Mouse (Mus musculus) hindbrain, embryonic 16.5 days (tissue): ENCODE results near the gene Fggy. TPM values are rescaled to one million over a fixed set of nuclear protein-coding genes. Genes with fewer than 3 reads are reported as not detected.
A peak's percentile ranks its signal among the peaks of the same experiment; 100 is the strongest.

Experiments
- ATAC-seq: fragments of 200-750 bp; cut with Nextera tagmentation; 2 replicates; pipeline ENCODE4 v1.8.0; 2017; ENCODE audit warnings: moderate TSS enrichment, moderate library complexity
- H3K27ac ChIP-seq: fragments of 300-500 bp; sonication (generic); 2 replicates; pipeline ENCODE4 v1.5.1; 2014; ENCODE audit warnings: low read depth, mild to moderate bottlenecking, control low read depth, low read length, moderate library complexity
- H3K27me3 ChIP-seq: fragments of 300-500 bp; sonication (generic); replicated peaks from 2 replicates; pipeline ENCODE4 v1.6.1; 2014; ENCODE audit warnings: low read length; ENCODE audit not compliant: control insufficient read depth, insufficient read depth
- H3K36me3 ChIP-seq: fragments of 300-500 bp; sonication (generic); 2 replicates; pipeline ENCODE4 v1.6.1; 2014; ENCODE audit warnings: mild to moderate bottlenecking, low read length, moderate library complexity, mixed read lengths; ENCODE audit not compliant: control insufficient read depth, insufficient read depth
- H3K4me1 ChIP-seq: fragments of 300-500 bp; sonication (generic); 2 replicates; pipeline ENCODE4 v1.6.1; 2014; ENCODE audit warnings: low read depth, low read length; ENCODE audit not compliant: control insufficient read depth, insufficient read depth
- H3K4me2 ChIP-seq: fragments of 300-500 bp; sonication (generic); 2 replicates; pipeline ENCODE4 v1.6.1; 2014; ENCODE audit warnings: mild to moderate bottlenecking, low read length, control low read depth, moderate library complexity
- H3K4me3 ChIP-seq: fragments of 300-500 bp; sonication (generic); 2 replicates; pipeline ENCODE4 v1.5.1; 2014; ENCODE audit warnings: mild to moderate bottlenecking, low read length, control low read depth, moderate library complexity
- H3K9ac ChIP-seq: fragments of 300-500 bp; sonication (generic); 2 replicates; pipeline ENCODE4 v1.6.1; 2014; ENCODE audit warnings: low read depth, mild to moderate bottlenecking, control low read depth, low read length, moderate library complexity
- H3K9me3 ChIP-seq: fragments of 300-500 bp; sonication (generic); 2 replicates; pipeline ENCODE4 v1.6.1; 2014; ENCODE audit warnings: mild to moderate bottlenecking, low read length, moderate library complexity; ENCODE audit not compliant: control insufficient read depth
- WGBS: fragments of 180-500 bp; shearing (Covaris S2); extraction: QIAGEN DNeasy Blood & Tissue Kit; methylation state at CpG from one replicate; pipeline ENCODE4 v1.1.7; 2014; 5-methylcytosine and 5-hydroxymethylcytosine counted together
- polyA plus RNA-seq: library from polyadenylated mRNA; unstranded; fragments of >200 nt; fragmentation: Nextera tagmentation; extraction: Ambion mirVana; gene quantifications from 2 replicates; pipeline ENCODE4 v1.2.1, GENCODE M21; 2015

The Fggy gene
- 6.9 and 8.8 TPM in 2 replicates for polyA plus RNA-seq

DNA sequence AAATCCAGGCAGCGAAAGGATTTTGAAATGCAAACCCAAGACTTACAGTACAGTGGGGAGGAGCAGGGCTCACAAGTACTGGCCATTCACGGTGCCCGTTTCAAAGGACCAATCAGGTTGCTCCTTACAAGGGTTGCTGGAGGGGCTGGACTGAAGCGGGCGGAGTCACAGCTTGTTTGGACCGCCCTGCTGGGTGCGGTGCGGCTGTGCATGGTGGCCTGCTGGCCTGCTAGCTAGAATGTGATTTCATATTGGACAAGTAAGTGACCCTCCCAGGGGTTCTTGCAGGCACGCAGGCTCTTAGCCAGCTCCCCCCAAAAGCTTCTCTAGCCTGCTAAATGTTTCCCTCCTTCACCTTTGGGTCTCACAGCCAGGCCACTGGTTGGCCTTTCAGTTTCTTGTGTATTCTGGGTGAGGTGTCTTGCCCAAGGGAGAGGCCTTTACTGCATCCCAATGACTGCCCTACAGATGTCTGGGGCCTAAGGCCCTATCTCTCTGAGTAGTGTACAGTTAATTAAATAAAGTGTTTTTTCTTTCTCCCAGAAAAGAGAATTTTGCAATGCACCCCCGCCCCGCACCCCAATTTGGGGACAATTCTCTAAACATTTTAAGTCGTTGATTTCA is at the start of gene Fggy:
Gene Fggy, plus strand, starts transcription at position 175 of the 624 bp plus-strand sequence.
- peak within 1 kb of the TSS; percentile 50 for H3K4me3 ChIP-seq
- H3K9me3 ChIP-seq: no peaks in the 10 kb centered on the region
- peak within 1 kb of the TSS; percentile 78 for H3K27ac ChIP-seq
- ATAC-seq: peak; percentile 100
- H3K4me1 ChIP-seq: 0 out of 2 replicates have a peak, but pooled peaks cover 2% of the 10 kb centered on the region
- H3K36me3 ChIP-seq: no peaks in the 10 kb centered on the region
- 25% methylated on average over 12 of the region's 12 CpGs for WGBS
- peak within 1 kb of the TSS; percentile 70 for H3K9ac ChIP-seq
- H3K4me2 ChIP-seq: peak within 1 kb of the TSS; percentile 82
- H3K27me3 ChIP-seq: no peaks in the 10 kb centered on the region

DNA sequence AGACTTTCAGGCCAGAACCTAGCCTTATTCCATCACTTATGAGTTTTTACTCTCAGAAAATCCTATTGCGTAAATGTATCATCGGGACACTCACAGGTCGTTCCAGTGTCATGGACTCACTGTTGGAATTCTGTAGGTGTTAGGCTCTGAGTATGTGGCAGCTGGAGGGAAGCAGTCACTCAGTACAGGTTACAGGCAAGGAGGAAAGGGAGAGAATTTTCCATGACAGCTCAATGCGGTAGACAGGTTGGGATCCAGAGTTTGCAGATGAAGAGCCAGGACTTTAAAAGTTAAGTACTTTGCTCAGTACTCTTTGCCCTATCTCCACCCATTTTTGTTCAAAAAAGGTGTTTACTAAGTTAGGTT is 49.4 kb upstream of the Fggy start:
- no peak overlapping the region for H3K4me2 ChIP-seq
- ATAC-seq: no peak; the same call in 1 of the 2 replicates
- WGBS: 90% methylated on average over 4 of the region's 4 CpGs

DNA sequence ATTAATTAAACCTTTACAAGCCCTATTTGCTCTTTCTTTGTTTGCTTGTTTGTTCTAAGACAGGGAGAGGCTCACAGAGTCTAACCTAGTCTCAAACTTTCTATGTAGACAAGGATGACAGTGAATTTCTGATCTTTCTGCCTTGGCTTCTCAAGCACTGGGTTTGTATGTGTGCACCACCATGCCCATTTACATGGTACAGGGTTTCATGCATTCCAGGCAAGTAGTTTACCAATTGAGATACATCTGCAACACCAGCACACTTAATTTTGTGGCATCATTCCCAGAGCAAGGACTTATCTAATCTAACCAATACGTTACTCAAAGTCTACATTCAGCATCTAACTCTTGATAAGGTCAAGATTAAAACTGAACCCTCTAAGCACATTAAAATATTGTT is 38.9 kb upstream of the Fggy start:
- ATAC-seq: no peak
- H3K27me3 ChIP-seq: no peaks in the 10 kb centered on the region
- H3K9ac ChIP-seq: no peak overlapping the region
- H3K4me3 ChIP-seq: no peak overlapping the region
- H3K36me3 ChIP-seq: no peaks in the 10 kb centered on the region
- H3K4me1 ChIP-seq: no peaks in the 10 kb centered on the region
- H3K27ac ChIP-seq: no peak overlapping the region
- no peaks in the 10 kb centered on the region for H3K9me3 ChIP-seq
- WGBS: 83% methylated on average over 1 of the region's 1 CpGs
- H3K4me2 ChIP-seq: no peak overlapping the region

More for the DNA sequence above, 49.4 kb upstream of the Fggy start:
- Histone ChIP-seq H3K36me3 (no peaks in the 10 kb centered on the region), H3K4me1 (peaks cover 2% of the 10 kb centered on the region; the same call in 1 of the 2 replicates), H3K9me3 (no peaks in the 10 kb centered on the region), H3K4me3 (no peak overlapping the region), H3K27me3 (no peaks in the 10 kb centered on the region), H3K9ac (no peak overlapping the region), H3K27ac (no peak overlapping the region)

DNA sequence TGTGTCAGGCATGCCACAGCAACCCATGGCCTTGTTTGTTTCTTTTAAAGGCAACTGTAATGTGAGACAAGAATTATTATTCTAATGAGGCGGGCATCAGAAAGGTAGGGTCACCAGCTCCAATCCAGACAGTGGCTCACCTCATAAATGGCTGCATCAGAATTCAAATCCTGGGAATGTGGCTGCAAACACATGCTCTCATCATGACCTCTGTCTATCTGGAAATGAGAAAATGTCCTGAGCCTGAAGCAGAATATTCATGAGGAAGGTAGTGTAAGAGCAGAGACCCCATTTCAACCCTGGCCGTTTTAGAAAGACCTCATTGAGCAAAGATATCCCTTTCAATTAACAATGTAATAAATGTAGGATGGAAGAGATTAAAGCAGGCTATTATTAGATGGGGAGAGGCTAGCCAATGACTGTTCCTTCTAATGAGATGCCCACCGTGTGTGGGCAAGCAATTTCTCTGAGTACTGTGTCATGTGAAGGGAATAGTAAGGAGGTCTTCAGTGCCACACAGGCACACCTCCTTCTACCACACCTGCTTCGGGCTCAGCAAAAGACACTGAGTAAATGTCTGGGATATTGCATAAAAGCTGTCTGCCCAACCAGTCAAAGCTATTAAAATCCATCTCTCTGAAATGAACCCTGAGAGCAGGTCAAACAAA is 37.2 kb upstream of the Fggy start:
- Histone ChIP-seq H3K4me1 (no peaks in the 10 kb centered on the region), H3K4me3 (no peak overlapping the region), H3K4me2 (no peak overlapping the region), H3K27ac (no peak overlapping the region), H3K9ac (no peak overlapping the region), H3K36me3 (no peaks in the 10 kb centered on the region), H3K9me3 (no peaks in the 10 kb centered on the region), H3K27me3 (no peaks in the 10 kb centered on the region)
- ATAC-seq: peak; percentile 69
- 52% methylated on average over 4 of the region's 4 CpGs for WGBS

DNA sequence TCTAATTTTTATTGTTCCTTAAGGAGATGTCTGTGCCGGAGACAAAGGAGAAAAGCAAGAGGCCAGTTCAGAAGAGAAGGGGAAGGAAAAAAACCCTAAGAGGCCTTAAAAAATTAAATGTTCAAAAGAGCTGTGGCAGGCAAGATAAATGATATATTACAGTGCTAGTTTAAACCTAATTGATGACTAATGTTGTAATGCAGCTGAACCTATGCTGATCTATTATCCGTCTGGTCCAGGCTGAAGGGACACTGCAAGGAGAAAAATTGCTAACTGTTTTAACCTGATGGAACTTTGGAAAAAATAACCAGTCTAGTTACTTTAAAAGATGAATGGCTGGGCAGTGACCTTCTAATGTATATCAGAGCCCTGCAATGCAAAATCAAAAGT is 36.7 kb upstream of the Fggy start:
- ATAC-seq: peak; percentile 65; the same call in 1 of the 2 replicates
- Histone ChIP-seq H3K27me3 (no peaks in the 10 kb centered on the region), H3K27ac (no peak overlapping the region), H3K4me3 (no peak overlapping the region), H3K4me2 (no peak overlapping the region), H3K4me1 (no peaks in the 10 kb centered on the region), H3K9ac (no peak overlapping the region), H3K36me3 (no peaks in the 10 kb centered on the region), H3K9me3 (no peaks in the 10 kb centered on the region)
- 37% methylated on average over 2 of the region's 2 CpGs for WGBS

DNA sequence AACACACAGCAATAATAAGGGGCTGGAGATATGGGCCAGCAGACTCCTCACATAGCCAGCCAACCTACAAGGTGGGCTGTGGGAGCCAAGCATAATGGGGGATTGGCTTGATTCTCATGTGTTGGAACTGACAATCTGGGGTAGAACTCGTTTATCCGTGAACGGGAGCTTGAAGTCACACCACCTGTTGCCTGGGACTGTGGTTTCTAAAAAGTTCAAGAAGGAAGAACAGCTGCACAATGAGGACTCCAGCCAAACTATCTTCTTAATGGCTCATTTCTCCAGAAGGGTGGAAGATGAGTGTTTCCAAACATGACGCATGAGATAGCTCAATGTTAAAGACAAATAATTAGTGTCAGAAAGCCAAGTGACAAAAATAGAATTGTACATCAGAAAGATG is 30.7 kb upstream of the Fggy start:
- ATAC-seq: no peak
- Histone ChIP-seq H3K9ac (no peak overlapping the region), H3K27me3 (no peaks in the 10 kb centered on the region), H3K4me2 (no peak overlapping the region), H3K36me3 (no peaks in the 10 kb centered on the region), H3K4me1 (no peaks in the 10 kb centered on the region), H3K9me3 (no peaks in the 10 kb centered on the region), H3K27ac (no peak overlapping the region), H3K4me3 (no peak overlapping the region)
- WGBS: 88% methylated on average over 4 of the region's 4 CpGs

DNA sequence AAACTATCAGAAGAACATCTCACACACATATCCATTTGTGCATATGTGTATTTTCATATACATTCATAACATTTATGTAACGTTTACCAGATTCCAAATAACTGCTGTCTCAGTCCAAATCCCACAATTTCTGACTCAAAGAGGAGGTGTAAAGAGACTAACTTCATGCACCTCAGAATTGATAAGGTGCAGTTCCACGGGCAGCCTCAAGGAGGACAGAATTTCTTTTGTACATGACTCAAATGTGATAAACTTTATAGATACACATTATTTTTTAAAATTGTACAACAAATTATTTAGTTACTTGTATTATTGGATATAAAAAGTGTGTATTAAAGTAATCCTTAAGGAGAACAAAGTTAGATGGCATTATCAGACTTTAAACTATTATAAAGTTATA is 26.6 kb upstream of the Fggy start:
- no peaks in the 10 kb centered on the region for H3K9me3 ChIP-seq
- H3K27ac ChIP-seq: no peak overlapping the region
- H3K4me3 ChIP-seq: no peak overlapping the region
- no peak for ATAC-seq
- H3K4me1 ChIP-seq: no peaks in the 10 kb centered on the region
- H3K36me3 ChIP-seq: no peaks in the 10 kb centered on the region
- H3K9ac ChIP-seq: no peak overlapping the region
- H3K27me3 ChIP-seq: no peaks in the 10 kb centered on the region
- WGBS: 71% methylated on average over 2 of the region's 2 CpGs
- no peak overlapping the region for H3K4me2 ChIP-seq

DNA sequence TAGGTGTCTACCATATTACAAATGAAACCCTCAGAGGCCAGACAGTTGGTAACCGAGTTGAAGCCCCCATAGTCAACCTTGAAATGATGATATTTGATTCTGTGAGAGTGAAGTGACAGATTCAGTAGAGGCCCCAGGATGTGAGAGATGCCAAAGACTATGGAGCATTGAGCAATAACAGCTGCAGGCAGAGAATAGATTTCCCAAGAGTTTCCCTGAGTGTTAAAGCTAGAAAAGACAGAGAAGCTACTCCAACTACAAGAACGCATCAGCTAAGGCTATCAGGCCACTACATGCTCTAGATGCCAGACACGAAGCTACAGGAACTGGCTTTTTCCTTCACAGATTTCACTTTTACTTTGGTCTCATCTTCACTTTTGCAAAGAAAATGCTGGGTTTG is 23.4 kb upstream of the Fggy start:
- Histone ChIP-seq H3K9me3 (no peaks in the 10 kb centered on the region), H3K4me1 (no peaks in the 10 kb centered on the region), H3K36me3 (no peaks in the 10 kb centered on the region), H3K27ac (no peak overlapping the region), H3K9ac (no peak overlapping the region), H3K4me2 (no peak overlapping the region), H3K27me3 (no peaks in the 10 kb centered on the region), H3K4me3 (no peak overlapping the region)
- no peak for ATAC-seq
- 93% methylated on average over 3 of the region's 3 CpGs for WGBS

DNA sequence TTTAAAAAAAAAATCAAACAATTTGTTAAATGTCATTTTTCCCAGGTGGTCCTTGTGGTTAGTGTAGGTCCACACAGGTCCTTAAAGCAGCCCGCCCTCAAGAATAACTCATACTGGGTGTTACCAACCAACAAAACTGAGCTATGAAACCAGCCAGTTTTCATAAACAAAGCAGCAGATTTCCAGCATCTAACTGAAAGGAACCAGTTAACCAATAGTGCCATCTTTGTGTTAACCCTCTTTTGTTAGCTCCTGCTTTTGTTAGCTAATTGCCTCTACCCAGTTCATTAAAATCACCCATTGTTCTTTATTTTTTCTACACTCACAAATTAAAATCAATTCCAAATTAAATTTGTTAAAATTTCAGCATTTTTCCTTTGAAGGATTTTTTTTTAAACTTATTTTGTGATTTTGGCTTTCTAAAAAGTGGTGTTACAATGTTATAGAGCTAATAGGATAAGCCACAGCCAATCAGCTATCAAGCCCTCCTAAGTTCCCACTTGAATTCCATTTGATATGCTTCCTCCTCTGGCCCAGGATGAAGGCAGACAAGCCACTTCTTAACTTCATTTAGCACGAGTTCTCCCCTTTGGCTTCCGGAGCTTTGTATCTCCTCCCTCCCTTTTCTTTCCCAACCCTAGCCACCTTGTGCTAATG is 15.8 kb upstream of the Fggy start:
- H3K4me3 ChIP-seq: no peak overlapping the region
- H3K36me3 ChIP-seq: no peaks in the 10 kb centered on the region
- H3K27ac ChIP-seq: no peak overlapping the region
- ATAC-seq: no peak
- no peaks in the 10 kb centered on the region for H3K27me3 ChIP-seq
- H3K9me3 ChIP-seq: no peaks in the 10 kb centered on the region
- no peak overlapping the region for H3K9ac ChIP-seq
- 53% methylated on average over 3 of the region's 3 CpGs for WGBS
- no peak overlapping the region for H3K4me2 ChIP-seq
- no peaks in the 10 kb centered on the region for H3K4me1 ChIP-seq
